Mouse (Mus musculus) heart, embryonic 15.5 days (tissue): Measurements from ENCODE around the gene Ltf. TPM values are rescaled to one million over a fixed set of nuclear protein-coding genes. Genes with fewer than 3 reads are reported as not detected.

Experiments used
- ATAC-seq: fragments of 200-750 bp; cut with Nextera tagmentation; replicated peaks from 2 replicates; pipeline ENCODE4 v1.8.0; 2017; ENCODE audit warnings: low read depth, moderate TSS enrichment; ENCODE audit not compliant: insufficient number of reproducible peaks, insufficient read depth, low FRiP score
- H3K27ac ChIP-seq: fragments of 300-500 bp; sonication (generic); 2 replicates; pipeline ENCODE4 v1.5.1; 2015; ENCODE audit warnings: mild to moderate bottlenecking, inconsistent platforms
- H3K27me3 ChIP-seq: fragments of 300-500 bp; sonication (generic); 2 replicates; pipeline ENCODE4 v1.6.1; 2015; ENCODE audit warnings: inconsistent platforms
- H3K36me3 ChIP-seq: fragments of 300-500 bp; sonication (generic); 2 replicates; pipeline ENCODE4 v1.6.1; 2015; ENCODE audit warnings: mild to moderate bottlenecking, inconsistent platforms
- H3K4me1 ChIP-seq: fragments of 300-500 bp; sonication (generic); replicated peaks from 2 replicates; pipeline ENCODE4 v1.6.1; 2015; ENCODE audit warnings: inconsistent platforms
- H3K4me2 ChIP-seq: fragments of 300-500 bp; sonication (generic); 2 replicates; pipeline ENCODE4 v1.6.1; 2015; ENCODE audit warnings: inconsistent platforms, mild to moderate bottlenecking, moderate library complexity
- H3K4me3 ChIP-seq: fragments of 300-500 bp; sonication (generic); 2 replicates; pipeline ENCODE4 v1.5.1; 2015; ENCODE audit warnings: mild to moderate bottlenecking, inconsistent platforms
- H3K9ac ChIP-seq: fragments of 300-500 bp; sonication (generic); 2 replicates; pipeline ENCODE4 v1.6.1; 2015; ENCODE audit warnings: mild to moderate bottlenecking, inconsistent platforms
- H3K9me3 ChIP-seq: fragments of 300-500 bp; sonication (generic); replicated peaks from 2 replicates; pipeline ENCODE4 v1.6.1; 2016; ENCODE audit warnings: inconsistent platforms
- WGBS: fragments of 180-500 bp; shearing (Covaris S2); methylation state at CpG from one replicate; pipeline ENCODE4 v1.1.7; 2015; ENCODE audit warnings: mixed read lengths; 5-methylcytosine and 5-hydroxymethylcytosine counted together
- polyA plus RNA-seq: library from polyadenylated mRNA; unstranded; fragments of >200 nt; fragmentation: Nextera tagmentation; extraction: Ambion mirVana; gene quantifications from 2 replicates; pipeline ENCODE4 v1.2.1, GENCODE M21; 2015

Ltf gene
- polyA plus RNA-seq, 1 experiment from 2014 or later, result 1.9 TPM

DNA sequence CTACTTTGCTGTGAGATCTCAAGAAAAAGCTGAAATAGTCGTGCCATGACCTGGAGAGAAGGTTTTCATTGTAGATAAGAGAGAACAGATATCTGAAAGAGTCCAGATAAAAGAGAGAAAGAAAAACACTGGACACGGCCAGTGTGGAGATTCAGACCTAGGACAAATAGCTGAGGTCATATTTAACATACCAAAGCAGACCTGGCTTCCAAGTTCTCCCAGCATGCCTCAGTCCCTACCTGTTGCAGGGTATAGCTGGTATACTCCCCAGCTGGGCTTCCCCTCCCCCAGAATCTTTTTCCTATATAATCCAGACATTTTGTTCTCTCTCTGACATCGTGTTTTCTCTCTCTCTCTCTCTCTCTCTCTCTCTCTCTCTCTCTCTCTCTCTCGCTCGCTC is 68.9 kb downstream of the Ltf start:
- H3K27me3 ChIP-seq, result no peaks in the 10 kb centered on the region
- H3K9me3 ChIP-seq, result no peaks in the 10 kb centered on the region
- no peak overlapping the region for H3K4me3 ChIP-seq
- WGBS, result 11% methylated on average over 5 of the region's 5 CpGs
- no peak overlapping the region for H3K27ac ChIP-seq
- no peaks in the 10 kb centered on the region for H3K36me3 ChIP-seq
- peaks cover 29% of the 10 kb centered on the region for H3K4me1 ChIP-seq
- ATAC-seq, result no peak
- H3K9ac ChIP-seq, result no peak overlapping the region
- 0 out of 2 replicates have a peak overlapping the region, but pooled peaks have one; percentile 0 for H3K4me2 ChIP-seq

DNA sequence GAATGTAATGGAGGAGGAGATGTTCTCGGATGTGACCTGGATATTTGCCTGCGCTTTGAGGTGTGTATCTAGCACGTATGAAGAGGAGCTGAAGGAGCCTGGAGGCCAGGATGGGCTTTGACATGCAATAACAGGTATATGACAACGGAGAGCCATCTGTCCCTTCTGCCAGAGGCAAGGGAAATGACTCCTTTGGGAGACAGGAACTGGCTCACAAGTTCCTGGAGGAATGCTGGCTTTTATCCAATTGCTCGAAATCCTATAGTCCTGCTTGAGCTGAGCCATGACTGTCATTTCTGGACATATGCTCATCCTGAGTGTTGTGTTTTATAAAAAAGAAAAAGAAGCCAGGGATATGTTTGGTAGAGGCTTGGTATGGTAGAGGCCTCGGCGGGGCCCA is 69.8 kb downstream of the Ltf start:
- H3K9ac ChIP-seq, result no peak overlapping the region
- ATAC-seq, result no peak
- no peaks in the 10 kb centered on the region for H3K9me3 ChIP-seq
- H3K4me1 ChIP-seq, result peaks cover 31% of the 10 kb centered on the region
- H3K27ac ChIP-seq, result no peak overlapping the region
- H3K4me2 ChIP-seq, result no peak overlapping the region
- no peak overlapping the region for H3K4me3 ChIP-seq
- 51% methylated on average over 7 of the region's 7 CpGs for WGBS
- H3K36me3 ChIP-seq, result no peaks in the 10 kb centered on the region
- H3K27me3 ChIP-seq, result no peaks in the 10 kb centered on the region

Other genes with a start within 250 kb of the Ltf start
- gene Prss42, start 221.1 kb upstream of the Ltf start, polyA plus RNA-seq, result 0.15 TPM in 1 of 2 replicates, not detected in the other
- not detected in 2 replicates for gene Prss44, start 205.3 kb upstream of the Ltf start, polyA plus RNA-seq
- gene Prss43, start 192.6 kb upstream of the Ltf start, polyA plus RNA-seq, result not detected in 2 replicates
- gene Prss45, start 184.7 kb upstream of the Ltf start, polyA plus RNA-seq, result not detected in 2 replicates
- gene Prss46, start 174.8 kb upstream of the Ltf start, polyA plus RNA-seq, result 0.10 TPM in 1 of 2 replicates, not detected in the other
- gene Prss50, start 161.3 kb upstream of the Ltf start, polyA plus RNA-seq, result 0.37 TPM in 1 of 2 replicates, not detected in the other
- 1.7 and 3.2 TPM in 2 replicates for gene Als2cl, start 139.4 kb upstream of the Ltf start, polyA plus RNA-seq
- 0.74 and 1.2 TPM in 2 replicates for gene Tmie, start 139.2 kb upstream of the Ltf start, polyA plus RNA-seq
- not detected in 2 replicates for gene Fam240a, start 102.4 kb upstream of the Ltf start, polyA plus RNA-seq
- not detected in 2 replicates for gene Tdgf1, start 73.1 kb upstream of the Ltf start, polyA plus RNA-seq
- 4.4 and 6.9 TPM in 2 replicates for gene Lrrc2, start 67.7 kb upstream of the Ltf start, polyA plus RNA-seq
- 0.30 and 0.36 TPM in 2 replicates for gene Rtp3, start 28.7 kb upstream of the Ltf start, polyA plus RNA-seq
- gene Ccrl2, start 38.2 kb downstream of the Ltf start, polyA plus RNA-seq, result 3.9 and 5.2 TPM in 2 replicates
- 64.2 and 64.9 TPM in 2 replicates for gene Lrrfip2, start 98.3 kb downstream of the Ltf start, polyA plus RNA-seq